Mouse (Mus musculus) testis, postnatal 14 days (tissue): Measurements from ENCODE around the gene Padi6.
A peak's percentile ranks its signal among the peaks of the same experiment; 100 is the strongest.

Experiments used
- DNase-seq: peaks from one replicate; pipeline ENCODE4 v3.0.0; 2021; ENCODE audit warnings: low spot score

The Padi6 gene

GRCm38 (mm10) chr4:140750328-140750727, 7.9 kb upstream of the Padi6 start:
- DNase-seq, result peak; percentile 54

DNA sequence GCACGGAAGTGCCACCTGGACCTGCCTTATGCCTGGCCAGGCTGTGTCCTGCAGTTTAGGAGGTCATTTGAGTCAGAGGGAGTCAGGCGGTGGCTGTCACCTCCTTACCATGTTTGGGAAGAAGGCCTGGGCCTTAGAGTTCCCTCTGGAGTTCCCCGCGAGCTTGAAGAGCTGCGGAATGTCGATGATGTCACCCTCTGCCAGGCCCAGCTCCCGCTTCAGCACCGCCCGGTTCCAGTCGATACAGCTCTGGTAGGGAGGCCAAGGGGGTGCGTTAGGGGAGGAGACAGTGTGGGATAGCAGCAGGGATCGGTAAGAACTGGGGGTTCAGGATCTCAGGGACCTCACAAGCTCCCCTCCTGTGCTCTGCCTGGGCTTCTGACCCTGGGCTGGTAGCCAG, 5.5 kb upstream of the Padi6 start:
- no peak for DNase-seq

- no peak for DNase-seq
Observed at GRCm38 (mm10) chr4:140744654-140745053, 2.2 kb upstream of the Padi6 start.

GRCm38 (mm10) chr4:140743086-140743485, 643 bp upstream of the Padi6 start:
- DNase-seq, result no peak

DNA sequence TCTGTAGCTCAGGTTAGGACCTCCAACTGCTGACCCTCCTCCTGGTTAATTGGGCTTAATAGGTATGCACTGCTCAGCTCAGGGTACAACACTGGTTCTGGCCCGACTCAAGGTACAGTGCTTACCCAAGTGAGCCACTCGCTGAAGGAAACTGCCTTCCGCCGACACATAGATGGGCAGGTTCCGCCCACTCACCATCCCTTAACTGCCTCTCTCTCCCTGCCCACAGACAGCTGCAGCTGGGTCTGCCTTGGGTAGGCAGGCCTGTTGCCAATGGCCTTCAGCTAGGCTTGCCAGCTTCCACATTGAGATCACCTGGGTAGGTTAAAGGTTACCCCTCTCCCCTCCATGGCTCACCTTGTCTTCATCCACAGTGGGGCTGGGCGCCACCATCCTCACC, 1.0 kb downstream of the Padi6 start:
- no peak for DNase-seq

DNA sequence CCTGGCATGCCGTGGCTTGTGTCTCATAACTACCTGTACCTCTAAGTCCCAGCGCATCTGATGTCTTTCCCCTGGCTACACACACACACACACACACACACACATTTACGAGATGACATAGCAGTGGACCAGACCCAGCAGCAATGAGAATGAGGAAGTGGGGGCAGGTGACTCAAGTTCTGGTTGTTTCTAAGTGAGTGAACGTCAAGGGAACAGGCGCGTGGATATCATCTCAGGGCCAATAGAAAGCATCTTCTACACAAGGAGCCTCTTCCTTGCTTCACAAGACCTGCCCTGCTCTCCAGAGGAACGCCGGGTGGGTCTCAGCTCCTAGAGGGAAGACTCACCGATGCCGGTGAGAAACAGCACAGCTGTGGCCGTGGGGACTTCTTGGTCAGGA, 1.8 kb downstream of the Padi6 start:
- no peak for DNase-seq

DNA sequence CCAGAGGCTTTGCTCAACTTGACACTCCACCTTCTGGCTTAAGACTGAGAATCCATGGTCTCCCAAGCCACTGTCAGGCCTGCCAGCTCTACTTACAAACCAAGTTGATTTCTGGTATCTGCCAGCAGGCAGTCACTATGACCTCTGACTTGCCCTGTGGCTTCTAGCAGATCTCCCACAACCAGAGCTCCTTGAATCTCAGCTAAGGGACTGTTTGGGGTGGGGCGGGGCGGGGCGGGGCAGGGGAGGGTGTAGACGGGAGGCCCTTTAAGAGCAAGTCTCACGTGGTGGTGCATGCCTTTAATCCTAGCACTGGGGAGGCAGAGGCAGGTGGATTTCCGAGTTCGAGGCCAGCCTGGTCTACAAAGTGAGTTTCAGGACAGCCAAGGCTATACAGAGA, 9.6 kb downstream of the Padi6 start:
- DNase-seq, result no peak

DNA sequence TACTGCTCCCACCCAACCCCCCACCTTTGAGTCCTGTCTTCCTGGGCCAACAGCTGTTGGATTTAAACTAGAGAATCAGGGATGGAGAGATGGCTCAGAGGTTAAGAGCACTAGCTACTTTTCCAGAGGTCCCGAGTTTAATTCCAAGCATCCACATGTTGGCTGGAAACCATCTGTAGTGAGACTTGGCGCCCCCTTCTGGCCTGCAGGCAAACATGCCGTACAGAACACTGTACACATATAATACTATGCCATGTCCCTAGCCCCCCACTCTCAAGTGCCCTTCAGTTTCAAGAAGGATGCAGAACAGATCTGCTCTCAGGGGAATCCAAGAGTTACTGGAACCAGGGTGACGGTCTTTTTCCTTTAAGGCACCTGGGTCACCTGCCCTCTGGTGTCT, 10.8 kb downstream of the Padi6 start:
- DNase-seq, result no peak

- DNase-seq, result no peak
Observed at GRCm38 (mm10) chr4:140726907-140727306, 15.5 kb downstream of the Padi6 start.

GRCm38 (mm10) chr4:140724739-140725138, 17.7 kb downstream of the Padi6 start:
- DNase-seq, result no peak

GRCm38 (mm10) chr4:140723801-140724200, 18.6 kb downstream of the Padi6 start:
- no peak for DNase-seq

DNA sequence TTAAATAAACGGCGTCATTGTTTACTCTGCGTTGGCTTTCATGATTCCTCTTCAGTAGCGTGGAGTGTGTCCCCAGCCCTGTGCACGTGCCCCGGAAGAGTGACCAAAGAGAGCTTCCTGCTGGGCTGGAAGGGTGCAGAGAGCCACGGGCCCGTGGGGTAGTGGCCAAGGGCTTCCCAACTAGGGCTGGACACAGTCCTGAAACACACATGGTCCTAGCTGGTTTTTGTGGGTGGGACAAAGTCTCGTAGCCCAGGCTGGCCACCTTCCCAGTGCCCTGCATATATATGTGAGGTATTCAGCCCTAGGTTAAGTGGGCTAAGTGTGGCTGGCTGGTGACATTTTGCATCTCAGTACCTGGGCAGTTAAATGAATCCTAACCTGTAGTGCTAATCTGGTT, 19.3 kb downstream of the Padi6 start:
- DNase-seq, result no peak

DNA sequence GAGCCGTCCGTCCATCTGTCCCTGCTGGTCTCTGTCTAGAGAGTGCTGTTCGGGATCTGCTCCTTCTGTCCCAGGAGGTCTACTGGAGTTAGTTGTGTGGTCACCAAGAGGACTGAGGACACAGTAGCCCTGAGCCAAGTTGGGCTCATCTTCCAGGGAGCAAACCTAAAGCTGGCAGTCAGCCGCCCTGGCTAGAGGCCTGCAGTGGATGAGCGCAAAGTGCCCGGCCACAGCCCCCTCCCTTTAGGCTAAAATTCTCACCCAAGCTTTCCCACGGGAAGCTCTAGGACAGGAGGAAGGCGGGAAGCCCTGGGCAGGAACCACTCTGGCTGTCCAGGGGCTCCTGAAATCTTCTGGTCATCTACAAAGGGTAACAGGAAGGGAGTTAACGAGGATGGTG, 19.7 kb downstream of the Padi6 start:
- no peak for DNase-seq

- no peak for DNase-seq
Observed at GRCm38 (mm10) chr4:140721968-140722490, 20.4 kb downstream of the Padi6 start.

DNA sequence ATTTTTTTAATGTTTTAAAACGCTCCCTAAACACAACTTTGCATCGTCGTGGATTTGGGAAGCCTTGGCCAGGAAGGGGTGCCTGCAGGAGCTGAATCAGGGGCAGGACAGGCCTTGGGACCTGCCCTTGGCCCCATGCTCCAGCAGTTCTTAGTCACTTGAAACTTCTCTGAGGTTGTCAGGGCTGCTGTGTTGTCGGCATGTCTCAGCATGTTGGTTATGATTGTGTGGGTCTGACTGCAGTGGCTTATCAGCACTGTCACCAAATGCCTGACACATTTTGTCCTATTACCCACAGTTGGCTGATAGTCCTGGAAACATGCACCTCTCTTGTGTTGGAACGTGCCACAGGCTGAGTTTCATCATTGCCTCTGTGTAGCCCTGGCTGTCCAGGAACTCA, 22.4 kb downstream of the Padi6 start:
- no peak for DNase-seq

DNA sequence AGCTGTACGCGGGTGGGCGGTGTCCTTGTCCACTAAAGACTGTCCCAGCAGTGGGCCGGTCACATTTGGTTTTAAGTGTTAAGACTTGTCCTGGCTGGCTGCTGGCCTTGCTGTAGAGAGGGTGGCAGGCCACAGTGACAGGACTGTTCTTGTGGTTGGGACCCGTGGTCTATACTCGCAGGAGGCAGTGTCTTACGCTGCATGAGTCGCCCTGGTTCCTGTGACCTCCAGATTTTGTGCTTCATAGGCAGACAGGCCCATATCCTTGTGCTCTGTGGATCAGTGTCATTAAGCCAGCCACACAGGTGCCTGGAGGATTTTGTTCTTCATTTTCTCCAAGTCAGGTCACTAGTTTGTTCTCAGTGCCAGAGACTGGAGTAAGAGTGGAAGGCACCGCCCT, 24.0 kb downstream of the Padi6 start:
- no peak for DNase-seq

GRCm38 (mm10) chr4:140716994-140717393, 25.4 kb downstream of the Padi6 start:
- no peak for DNase-seq

GRCm38 (mm10) chr4:140714586-140714985, 27.9 kb downstream of the Padi6 start:
- DNase-seq, result no peak

DNA sequence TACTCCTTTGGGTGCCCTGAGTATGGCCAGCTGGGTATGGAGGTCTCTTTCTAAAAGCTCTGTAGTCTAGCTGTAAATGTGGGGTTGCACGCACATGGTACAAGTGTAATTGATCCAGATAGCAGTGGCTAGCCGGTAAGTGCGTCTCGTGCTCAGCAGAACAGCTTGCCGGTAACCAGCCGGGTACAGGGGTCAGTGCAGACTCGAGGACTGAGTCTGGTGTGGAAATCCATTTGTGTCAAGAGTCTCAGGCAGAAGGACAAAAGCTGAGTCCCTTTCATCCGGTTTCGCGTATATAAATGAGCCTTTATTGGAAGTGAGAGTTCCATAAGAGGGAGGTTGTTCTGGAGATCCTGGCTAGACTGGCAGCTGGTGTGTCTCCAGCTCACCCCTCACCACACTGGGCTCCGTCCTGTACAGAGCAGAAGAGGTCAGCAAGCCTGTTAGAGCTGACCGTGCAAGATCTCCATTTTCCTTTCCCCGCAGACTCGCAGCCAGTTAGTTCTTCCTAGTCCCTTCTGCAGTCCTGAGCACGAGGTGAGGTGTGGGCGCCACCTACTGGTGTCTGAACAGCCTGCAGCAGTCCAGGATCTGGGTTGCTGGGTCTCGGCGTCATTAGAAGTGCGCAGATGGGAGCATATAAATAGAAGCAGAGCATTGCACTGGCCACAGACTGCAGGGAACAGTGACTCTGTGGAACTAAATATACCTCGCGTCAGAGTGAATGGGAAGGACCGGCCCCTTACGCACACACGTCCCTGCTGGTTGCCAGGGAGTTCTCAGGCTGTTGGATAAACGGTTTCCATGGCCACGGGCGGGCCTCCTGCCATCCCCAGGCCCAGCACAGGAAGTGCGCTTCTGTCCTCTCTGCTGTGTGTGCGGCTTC, 28.7 kb downstream of the Padi6 start:
- peak; percentile 68 for DNase-seq

GRCm38 (mm10) chr4:140711360-140711759, 31.1 kb downstream of the Padi6 start:
- DNase-seq, result no peak

GRCm38 (mm10) chr4:140710781-140711180, 31.7 kb downstream of the Padi6 start:
- DNase-seq, result no peak

DNA sequence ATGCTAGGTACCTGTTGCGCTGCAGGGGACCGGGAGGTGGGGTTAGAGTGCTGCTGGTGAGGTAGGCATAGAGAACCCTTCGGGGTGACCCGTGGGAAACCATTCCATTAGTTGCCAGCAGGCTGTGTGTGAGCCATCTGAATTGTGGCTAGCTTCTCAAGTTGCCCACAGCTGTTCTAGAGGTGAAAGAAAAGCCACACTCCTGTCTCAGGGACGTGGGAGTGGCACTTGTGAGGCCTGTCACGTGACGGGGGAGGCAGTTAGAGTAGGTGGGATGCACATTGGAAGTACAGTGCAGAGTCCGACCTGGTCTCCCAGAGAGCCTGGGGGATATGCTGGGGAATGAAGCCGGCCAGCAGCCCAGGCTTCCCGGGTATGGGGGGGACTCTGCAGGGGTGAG, 32.8 kb downstream of the Padi6 start:
- DNase-seq, result no peak

DNA sequence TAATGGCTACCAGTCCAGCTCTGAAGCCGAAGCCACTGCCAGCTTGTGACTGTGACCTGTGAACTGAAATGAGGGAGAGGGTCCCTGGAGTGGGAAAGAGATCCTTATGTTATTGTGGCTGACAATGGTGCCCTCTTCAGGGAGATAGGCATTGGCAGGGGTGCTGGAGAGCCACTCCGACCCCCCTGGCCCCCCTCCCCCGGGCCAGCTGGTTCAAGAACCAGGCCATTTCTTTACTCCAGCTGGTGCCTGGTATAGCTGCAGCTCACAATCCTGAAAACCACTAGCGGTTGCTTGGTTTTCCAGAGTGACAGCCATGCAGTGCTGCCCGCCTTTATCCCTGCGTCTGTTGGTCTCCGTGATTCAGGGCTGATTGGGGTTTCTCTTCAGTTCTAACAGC, 33.3 kb downstream of the Padi6 start:
- DNase-seq, result no peak
